9 mouse cellular contexts compared by ENCODE assay signal in genomic region chr13:97438692-97439091, GRCm38 (mm10).
DNase-seq lines count a peak whose midpoint lies in the region; ATAC-seq and TF ChIP-seq lines count a peak whose summit lies in the region.
"Had no signal": no experiment of that assay in that cellular context is flagged by ENCODE, and none has a peak within 500 bp of the region (broad histone marks: within the 10 kb centered on the region; RNA-seq: fewer than 3 reads in every experiment).

No protein-coding gene starts in this region.

- no peak for ATAC-seq in intestine, embryonic 14.5 days (replicated peaks; ENCODE audit: low FRiP score, low TSS enrichment, low read depth)
- ATAC-seq in intestine, postnatal 0 days = no peak
- ATAC-seq in forebrain, embryonic 14.5 days = peak; percentile 30; the same call in 1 of the 2 replicates
- ATAC-seq in megakaryocyte-erythroid progenitor cell, adult 5-6 weeks (replicated peaks; ENCODE audit: low FRiP score, low TSS enrichment, poor library complexity, severe bottlenecking) = peak; percentile 69

- no peak overlapping the region for H3K9ac ChIP-seq in intestine, embryonic 14.5 days (ENCODE audit: low read length)
- no peak overlapping the region for H3K9ac ChIP-seq in intestine, postnatal 0 days (ENCODE audit: low read depth, low read length)
- peak overlapping the region; percentile 36; the same call in 1 of the 2 replicates for H3K9ac ChIP-seq in forebrain, embryonic 14.5 days (ENCODE audit: low read length)

- 47% methylated on average over 12 of the region's 12 CpGs for WGBS in intestine, embryonic 14.5 days
- 65% methylated on average over 12 of the region's 12 CpGs for WGBS in intestine, postnatal 0 days
- WGBS in forebrain, embryonic 14.5 days = 20% methylated on average over 12 of the region's 12 CpGs

- DNase-seq in intestine, embryonic 14.5 days (ENCODE audit: low spot score) = no peak
- peak; percentile 22 to 29 for DNase-seq in adrenal gland, postnatal 36 days
- peak; percentile 59 for DNase-seq in forebrain, embryonic 14.5 days (ENCODE audit: low spot score)
- DNase-seq in yolk sac, embryonic 10.5 days (ENCODE audit: low spot score) = no peak
- no peak for DNase-seq in layer of hippocampus, postnatal 25 days (ENCODE audit: extremely low spot score in 1 of 2, low spot score in 1 of 2)
- DNase-seq in cerebellum, adult 9-11 months = no peak

- peak overlapping the region; percentile 27 for H3K4me2 ChIP-seq in intestine, embryonic 14.5 days (ENCODE audit: low read length)
- H3K4me2 ChIP-seq in intestine, postnatal 0 days (replicated peaks; ENCODE audit: low read depth) = no peak overlapping the region
- H3K4me2 ChIP-seq in forebrain, embryonic 14.5 days (ENCODE audit: low read length) = peak overlapping the region; percentile 32

- 0 out of 2 replicates have a peak overlapping the region, but pooled peaks have one; percentile 2 for H3K27ac ChIP-seq in intestine, embryonic 14.5 days (ENCODE audit: low read depth)
- H3K27ac ChIP-seq in intestine, postnatal 0 days (ENCODE audit: low read depth, low read length) = no peak overlapping the region
- peak overlapping the region; percentile 49 for H3K27ac ChIP-seq in forebrain, embryonic 14.5 days (ENCODE audit: low read depth, low read length)

- H3K4me1 ChIP-seq in intestine, embryonic 14.5 days (replicated peaks; ENCODE audit: control insufficient read depth, insufficient read depth, low read length) = peaks cover 47% of the 10 kb centered on the region
- H3K4me1 ChIP-seq in intestine, postnatal 0 days (replicated peaks; ENCODE audit: control insufficient read depth, insufficient read depth, low read length) = peaks cover 9% of the 10 kb centered on the region; the same call in 1 of the 2 replicates
- H3K4me1 ChIP-seq in forebrain, embryonic 14.5 days (ENCODE audit: control insufficient read depth, insufficient read depth, low read length) = peaks cover 71% of the 10 kb centered on the region

- no peaks in the 10 kb centered on the region for H3K9me3 ChIP-seq in intestine, embryonic 14.5 days (ENCODE audit: control insufficient read depth, low read length)
- H3K9me3 ChIP-seq in intestine, postnatal 0 days (ENCODE audit: control insufficient read depth) = no peaks in the 10 kb centered on the region
- no peaks in the 10 kb centered on the region for H3K9me3 ChIP-seq in forebrain, embryonic 14.5 days (replicated peaks; ENCODE audit: control insufficient read depth, low read length)

- no peaks in the 10 kb centered on the region for H3K27me3 ChIP-seq in intestine, embryonic 14.5 days (replicated peaks; ENCODE audit: control insufficient read depth, insufficient read depth, low read length)
- no peaks in the 10 kb centered on the region for H3K27me3 ChIP-seq in intestine, postnatal 0 days (replicated peaks; ENCODE audit: control insufficient read depth, insufficient read depth, low read length)
- H3K27me3 ChIP-seq in forebrain, embryonic 14.5 days (replicated peaks; ENCODE audit: control insufficient read depth, insufficient read depth, low read length) = no peaks in the 10 kb centered on the region

- no peak overlapping the region for H3K4me3 ChIP-seq in intestine, embryonic 14.5 days (ENCODE audit: low read depth, low read length)
- no peak overlapping the region for H3K4me3 ChIP-seq in intestine, postnatal 0 days (ENCODE audit: low read depth, low read length)
- H3K4me3 ChIP-seq in forebrain, embryonic 14.5 days (ENCODE audit: low read depth, low read length) = no peak overlapping the region
- H3K4me3 ChIP-seq: myocyte had no signal

- no peak for TF ChIP-seq CTCF in intestine, postnatal 0 days (IDR thresholded peaks at IDR 0.05; ENCODE audit: low read depth)

- no peaks in the 10 kb centered on the region for H3K36me3 ChIP-seq in intestine, embryonic 14.5 days (ENCODE audit: control insufficient read depth, insufficient read depth, low read length)
- no peaks in the 10 kb centered on the region; the same call in 1 of the 2 replicates for H3K36me3 ChIP-seq in intestine, postnatal 0 days (ENCODE audit: control insufficient read depth, insufficient read depth)
- no peaks in the 10 kb centered on the region for H3K36me3 ChIP-seq in forebrain, embryonic 14.5 days (ENCODE audit: control insufficient read depth, insufficient read depth, low read length)

Comparison
In these comparisons a context has a peak if more than half of its experiments do, and no peak if none do; other contexts are left out.
1. ATAC-seq: peak in forebrain, embryonic 14.5 days (single experiment) and megakaryocyte-erythroid progenitor cell, adult 5-6 weeks (single experiment); none in intestine, embryonic 14.5 days (single experiment) and intestine, postnatal 0 days (single experiment).
2. DNase-seq: peak in adrenal gland, postnatal 36 days (2 of 2) and forebrain, embryonic 14.5 days (single experiment); none in intestine, embryonic 14.5 days (single experiment), yolk sac, embryonic 10.5 days (single experiment), layer of hippocampus, postnatal 25 days (0 of 2) and cerebellum, adult 9-11 months (single experiment).